Mouse (Mus musculus): ENCODE measurements around the gene Gm27027.

Gm27027 gene

DNA sequence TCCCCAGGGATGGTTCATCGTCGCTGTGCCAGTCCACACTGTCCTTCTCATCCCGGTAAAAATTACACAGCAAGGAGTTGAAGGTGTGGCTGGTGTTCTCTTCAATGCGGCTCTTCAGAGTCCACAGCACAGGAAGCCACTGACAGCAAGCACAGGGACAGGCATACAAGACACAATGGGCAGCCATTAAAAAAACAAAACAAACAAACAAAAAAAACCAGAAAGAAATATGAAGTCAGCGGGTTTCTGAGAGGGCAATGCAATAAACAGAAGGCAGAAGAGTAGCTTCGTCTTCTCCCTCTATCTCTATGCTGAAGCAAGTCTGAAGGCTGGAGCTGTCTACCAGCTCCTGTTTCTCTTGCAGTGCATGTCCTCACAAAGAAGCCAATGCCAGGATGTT is at the start of gene Gm27027:
Gene Gm27027, minus strand, starts transcription at position 101 of the 400 bp plus-strand sequence.
- H3K36me3 ChIP-seq (ENCODE audit: insufficient read depth, low read length): peaks cover 95% of the 10 kb centered on the region
- H3K9me3 ChIP-seq (ENCODE audit: low read length): no peaks in the 10 kb centered on the region
- H3K27me3 ChIP-seq (ENCODE audit: insufficient read depth, low read length): no peaks in the 10 kb centered on the region
- H3K4me1 ChIP-seq (replicated peaks; ENCODE audit: low read depth, low read length): peaks cover 17% of the 10 kb centered on the region
- H3K4me3 ChIP-seq (replicated peaks; ENCODE audit: low read length): no peak within 1 kb of the TSS
- TF ChIP-seq POU5F1 (IDR thresholded peaks at IDR 0.05; ENCODE audit: borderline replicate concordance, low read length) (no peak), CTCF (conservative IDR thresholded peaks at IDR 0.05; ENCODE audit: low read length) (no peak), NANOG (IDR thresholded peaks at IDR 0.05; ENCODE audit: borderline replicate concordance, low read length) (no peak)

DNA sequence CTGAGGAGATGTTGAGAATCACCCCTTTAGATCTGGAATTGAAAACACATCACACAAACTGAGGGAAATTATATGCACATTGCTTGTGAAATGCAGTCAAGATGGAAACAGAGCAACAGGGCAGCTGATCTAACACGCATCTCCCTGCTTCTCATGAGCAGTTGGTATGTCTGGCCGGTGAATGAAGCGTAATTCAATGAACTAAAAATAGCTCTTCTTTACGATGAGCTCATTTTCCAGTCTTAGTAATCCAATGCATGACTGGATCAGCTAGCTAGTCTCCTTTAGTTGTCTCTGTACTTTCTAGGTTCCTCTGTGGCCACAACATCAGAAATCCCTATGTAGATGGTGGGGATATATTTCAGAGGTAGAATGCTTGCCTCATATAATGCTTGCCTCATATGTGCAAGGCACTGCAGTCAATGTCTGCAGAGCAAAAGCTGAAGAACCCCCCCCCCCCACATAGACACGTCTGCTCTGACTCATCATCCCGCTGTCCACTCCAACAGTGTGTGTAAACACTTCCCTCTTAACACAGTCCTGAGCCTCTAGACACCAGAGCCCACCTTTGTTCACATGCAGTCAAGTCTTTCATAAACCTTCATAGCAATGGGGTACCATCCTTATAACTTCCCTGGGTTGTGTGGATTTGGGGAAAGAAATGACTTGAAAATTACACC is 49.4 kb upstream of the Gm27027 start:
- no peaks in the 10 kb centered on the region for H3K9me3 ChIP-seq (ENCODE audit: low read length)
- no peaks in the 10 kb centered on the region for H3K27me3 ChIP-seq (ENCODE audit: insufficient read depth, low read length)
- TF ChIP-seq POU5F1 (IDR thresholded peaks at IDR 0.05; ENCODE audit: borderline replicate concordance, low read length) (no peak), CTCF (conservative IDR thresholded peaks at IDR 0.05; ENCODE audit: low read length) (no peak), NANOG (IDR thresholded peaks at IDR 0.05; ENCODE audit: borderline replicate concordance, low read length) (no peak)

DNA sequence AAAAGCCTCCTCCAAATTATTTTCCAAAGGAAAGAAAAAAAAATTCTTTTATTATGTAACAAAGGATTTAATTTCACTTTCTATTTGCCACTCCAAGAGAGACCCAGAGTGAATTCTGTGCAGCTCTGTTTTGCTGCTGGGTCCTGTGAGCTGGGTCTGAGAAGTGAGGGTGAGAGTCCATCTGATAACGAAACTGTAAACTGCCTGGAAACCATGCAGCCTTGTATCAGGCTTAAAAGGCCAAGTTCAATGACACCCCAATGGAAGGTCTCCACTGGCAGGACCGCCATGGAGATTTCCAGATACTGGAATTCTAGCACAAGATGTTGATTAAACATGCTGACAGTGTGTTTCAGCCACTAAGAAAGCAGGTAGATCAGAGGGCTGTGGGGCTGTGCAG is 48.0 kb upstream of the Gm27027 start:
- no peak for TF ChIP-seq POU5F1 (IDR thresholded peaks at IDR 0.05; ENCODE audit: borderline replicate concordance, low read length)
- no peak for TF ChIP-seq NANOG (IDR thresholded peaks at IDR 0.05; ENCODE audit: borderline replicate concordance, low read length)
- TF ChIP-seq CTCF (conservative IDR thresholded peaks at IDR 0.05; ENCODE audit: low read length): no peak
- H3K4me1 ChIP-seq (replicated peaks; ENCODE audit: low read depth, low read length): peaks cover 41% of the 10 kb centered on the region
- peaks cover 64% of the 10 kb centered on the region for H3K36me3 ChIP-seq (ENCODE audit: insufficient read depth, low read length)
- no peaks in the 10 kb centered on the region for H3K27me3 ChIP-seq (ENCODE audit: insufficient read depth, low read length)
- no peaks in the 10 kb centered on the region for H3K9me3 ChIP-seq (ENCODE audit: low read length)
- no peak overlapping the region for H3K4me3 ChIP-seq (replicated peaks; ENCODE audit: low read length)

More for the DNA sequence above, 49.4 kb upstream of the Gm27027 start:
- Histone ChIP-seq H3K36me3 (ENCODE audit: insufficient read depth, low read length) (peaks cover 59% of the 10 kb centered on the region), H3K4me1 (replicated peaks; ENCODE audit: low read depth, low read length) (peaks cover 32% of the 10 kb centered on the region), H3K4me3 (replicated peaks; ENCODE audit: low read length) (no peak overlapping the region)

DNA sequence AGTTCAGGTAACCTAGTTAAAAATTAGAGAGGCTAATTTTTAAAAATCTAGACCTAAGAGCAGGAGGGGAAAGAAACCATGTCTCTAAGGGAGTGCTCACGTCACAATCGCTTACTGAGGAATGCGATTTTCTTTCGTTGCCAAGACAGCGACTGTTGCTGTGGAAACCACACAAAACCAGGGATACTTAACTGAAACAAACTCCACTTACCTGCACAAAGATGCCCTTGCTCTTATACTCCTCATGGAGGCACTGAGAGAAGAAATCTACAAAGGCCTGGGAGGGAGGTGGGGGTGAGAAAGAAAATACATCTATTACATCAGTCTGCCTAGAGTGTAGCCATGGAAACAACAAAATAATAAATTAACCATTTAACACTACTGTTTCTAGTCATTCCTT is 47.5 kb upstream of the Gm27027 start:
- Histone ChIP-seq H3K36me3 (ENCODE audit: insufficient read depth, low read length) (peaks cover 67% of the 10 kb centered on the region), H3K9me3 (ENCODE audit: low read length) (no peaks in the 10 kb centered on the region), H3K27me3 (ENCODE audit: insufficient read depth, low read length) (no peaks in the 10 kb centered on the region), H3K4me1 (replicated peaks; ENCODE audit: low read depth, low read length) (peaks cover 37% of the 10 kb centered on the region), H3K4me3 (replicated peaks; ENCODE audit: low read length) (no peak overlapping the region)
- TF ChIP-seq POU5F1 (IDR thresholded peaks at IDR 0.05; ENCODE audit: borderline replicate concordance, low read length) (no peak), CTCF (conservative IDR thresholded peaks at IDR 0.05; ENCODE audit: low read length) (no peak), NANOG (IDR thresholded peaks at IDR 0.05; ENCODE audit: borderline replicate concordance, low read length) (no peak)

DNA sequence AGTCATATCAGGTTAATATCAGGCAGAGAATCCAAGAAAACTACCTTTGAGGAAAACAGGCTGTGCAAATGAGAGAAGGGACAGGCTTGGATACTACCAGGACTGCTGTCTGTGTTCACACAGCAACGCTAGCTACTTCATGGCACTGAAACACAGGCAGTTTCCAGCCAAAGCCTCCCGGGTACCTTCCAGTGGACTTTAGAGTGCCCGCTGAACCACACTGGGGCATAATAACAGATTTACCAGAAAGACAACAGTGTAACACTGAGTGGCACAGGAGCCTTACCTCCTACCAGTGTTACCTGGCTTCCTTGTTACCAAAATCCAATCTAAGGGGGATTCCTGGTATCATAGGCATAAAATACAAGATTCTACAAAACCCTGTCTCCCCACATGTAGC is 46.3 kb upstream of the Gm27027 start:
- Histone ChIP-seq H3K9me3 (ENCODE audit: low read length) (no peaks in the 10 kb centered on the region), H3K27me3 (ENCODE audit: insufficient read depth, low read length) (no peaks in the 10 kb centered on the region), H3K36me3 (ENCODE audit: insufficient read depth, low read length) (peaks cover 77% of the 10 kb centered on the region), H3K4me3 (replicated peaks; ENCODE audit: low read length) (no peak overlapping the region), H3K4me1 (replicated peaks; ENCODE audit: low read depth, low read length) (peaks cover 37% of the 10 kb centered on the region)
- TF ChIP-seq CTCF (conservative IDR thresholded peaks at IDR 0.05; ENCODE audit: low read length) (no peak), NANOG (IDR thresholded peaks at IDR 0.05; ENCODE audit: borderline replicate concordance, low read length) (no peak), POU5F1 (IDR thresholded peaks at IDR 0.05; ENCODE audit: borderline replicate concordance, low read length) (no peak)

DNA sequence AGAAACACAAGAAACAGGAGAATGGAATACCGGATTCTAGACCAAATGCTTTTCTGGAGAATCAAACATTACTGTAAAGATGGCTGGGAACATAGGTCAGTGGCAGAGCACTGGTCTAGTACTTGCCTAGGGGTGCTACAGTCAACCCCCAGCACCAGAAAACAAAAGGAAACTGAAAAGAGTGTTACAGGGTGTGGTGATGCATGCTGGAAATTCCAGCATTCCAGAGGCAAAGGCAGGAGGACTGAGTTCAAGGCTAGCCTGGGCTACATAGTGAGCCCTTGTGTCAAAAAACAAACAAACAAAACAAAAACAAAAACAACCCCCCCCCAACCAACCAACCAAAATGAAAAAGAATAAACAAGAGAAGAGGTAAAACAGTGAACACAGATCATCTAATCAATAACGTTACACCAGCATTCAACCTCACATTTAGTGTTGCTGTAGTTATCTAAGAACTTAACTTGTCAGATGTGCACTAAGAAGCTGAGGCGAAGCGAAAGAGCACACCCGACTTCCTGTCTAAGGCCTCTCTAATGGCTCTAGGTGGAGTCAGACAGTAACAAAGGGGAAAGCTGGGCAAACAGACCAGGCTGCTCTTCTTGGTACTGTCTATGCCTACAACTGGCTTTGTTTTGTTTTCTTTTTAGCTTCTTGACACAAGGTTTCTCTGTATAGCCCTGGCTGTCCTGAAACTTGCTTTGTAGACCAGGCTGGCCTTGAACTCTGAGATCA is 44.4 kb upstream of the Gm27027 start:
- Histone ChIP-seq H3K4me3 (replicated peaks; ENCODE audit: low read length) (no peak overlapping the region), H3K9me3 (ENCODE audit: low read length) (no peaks in the 10 kb centered on the region), H3K36me3 (ENCODE audit: insufficient read depth, low read length) (peaks cover 82% of the 10 kb centered on the region), H3K27me3 (ENCODE audit: insufficient read depth, low read length) (no peaks in the 10 kb centered on the region), H3K4me1 (replicated peaks; ENCODE audit: low read depth, low read length) (peaks cover 42% of the 10 kb centered on the region)
- TF ChIP-seq NANOG (IDR thresholded peaks at IDR 0.05; ENCODE audit: borderline replicate concordance, low read length) (no peak), POU5F1 (IDR thresholded peaks at IDR 0.05; ENCODE audit: borderline replicate concordance, low read length) (no peak)

DNA sequence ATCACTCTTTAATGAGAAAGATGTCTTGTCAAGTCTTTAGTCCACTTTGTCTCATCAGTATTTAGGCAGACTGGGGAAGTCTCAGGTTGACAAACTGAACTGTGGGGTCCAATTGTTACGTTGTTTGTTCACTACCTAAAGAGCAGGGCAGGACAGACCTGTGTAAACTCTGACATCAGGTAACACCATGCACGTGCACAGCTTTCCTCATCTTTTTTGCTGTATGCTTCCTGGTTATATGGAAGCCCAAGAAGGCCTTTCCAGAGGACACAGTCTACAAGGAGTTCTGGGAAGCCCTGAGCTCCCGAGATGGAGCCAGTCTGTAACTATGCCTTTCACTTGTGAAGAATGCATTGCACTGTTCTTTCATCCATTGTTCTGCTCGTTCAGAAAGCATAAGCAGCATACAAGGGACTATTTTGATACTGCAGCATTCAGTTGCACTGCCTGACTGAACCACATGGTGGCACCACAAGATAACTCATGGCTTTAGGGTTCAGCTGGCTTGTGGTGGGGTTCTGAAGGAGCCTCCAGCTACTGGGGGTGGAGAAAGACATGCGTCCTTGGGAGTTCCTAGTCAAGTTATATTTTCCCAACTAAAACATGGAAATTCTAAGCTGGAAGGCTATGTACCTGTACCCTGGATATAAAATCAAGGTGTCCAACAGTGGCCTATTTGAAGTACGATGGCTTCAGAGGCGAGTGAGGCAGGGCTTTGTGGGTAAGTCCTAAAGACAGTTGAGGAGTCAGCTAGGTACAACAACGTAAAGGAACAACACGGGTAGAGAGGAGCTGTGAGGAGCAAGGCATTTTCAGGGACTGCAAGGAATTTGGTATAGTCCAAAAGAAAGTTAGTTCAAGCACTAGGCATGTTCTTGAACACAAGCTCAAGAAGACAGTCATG is 39.5 kb upstream of the Gm27027 start:
- Histone ChIP-seq H3K36me3 (ENCODE audit: insufficient read depth, low read length) (peaks cover 89% of the 10 kb centered on the region), H3K4me1 (replicated peaks; ENCODE audit: low read depth, low read length) (peaks cover 19% of the 10 kb centered on the region)
- peak; percentile 79 for TF ChIP-seq CTCF (conservative IDR thresholded peaks at IDR 0.05; ENCODE audit: low read length)
- no peak for TF ChIP-seq NANOG (IDR thresholded peaks at IDR 0.05; ENCODE audit: borderline replicate concordance, low read length)

DNA sequence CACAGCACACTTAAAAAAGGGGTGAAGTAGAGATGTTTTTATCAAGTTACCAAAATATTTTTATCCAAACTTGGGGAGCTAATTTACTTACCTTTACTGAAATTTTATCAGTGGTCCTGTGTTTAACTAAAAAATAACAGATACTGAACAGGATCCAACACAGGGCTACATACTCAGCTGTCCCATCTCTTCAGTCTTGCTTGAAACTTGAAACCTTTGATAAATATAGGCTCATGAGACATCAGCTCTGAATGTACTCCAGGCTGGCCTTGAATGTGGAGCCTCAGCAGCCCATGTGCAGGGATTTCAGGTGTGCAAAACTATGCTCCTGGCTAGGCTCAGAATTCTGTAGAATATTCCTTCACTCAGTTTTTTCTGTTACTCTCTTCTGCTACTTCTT is 34.4 kb upstream of the Gm27027 start:
- no peaks in the 10 kb centered on the region for H3K9me3 ChIP-seq (ENCODE audit: low read length)
- H3K36me3 ChIP-seq (ENCODE audit: insufficient read depth, low read length): peaks cover 50% of the 10 kb centered on the region
- H3K4me3 ChIP-seq (replicated peaks; ENCODE audit: low read length): no peak overlapping the region
- H3K4me1 ChIP-seq (replicated peaks; ENCODE audit: low read depth, low read length): no peaks in the 10 kb centered on the region
- TF ChIP-seq POU5F1 (IDR thresholded peaks at IDR 0.05; ENCODE audit: borderline replicate concordance, low read length) (no peak), NANOG (IDR thresholded peaks at IDR 0.05; ENCODE audit: borderline replicate concordance, low read length) (no peak), CTCF (conservative IDR thresholded peaks at IDR 0.05; ENCODE audit: low read length) (no peak)
- no peaks in the 10 kb centered on the region for H3K27me3 ChIP-seq (ENCODE audit: insufficient read depth, low read length)

More for the DNA sequence above, 39.5 kb upstream of the Gm27027 start:
- no peaks in the 10 kb centered on the region for H3K9me3 ChIP-seq (ENCODE audit: low read length)
- H3K4me3 ChIP-seq (replicated peaks; ENCODE audit: low read length): no peak overlapping the region
- H3K27me3 ChIP-seq (ENCODE audit: insufficient read depth, low read length): no peaks in the 10 kb centered on the region
